Mouse (Mus musculus): ENCODE results near the gene Cox6a2. TPM values are rescaled to one million over a fixed set of nuclear protein-coding genes. Genes with fewer than 3 reads are reported as not detected.

Gene Cox6a2
- total RNA-seq (2023), result not detected

DNA sequence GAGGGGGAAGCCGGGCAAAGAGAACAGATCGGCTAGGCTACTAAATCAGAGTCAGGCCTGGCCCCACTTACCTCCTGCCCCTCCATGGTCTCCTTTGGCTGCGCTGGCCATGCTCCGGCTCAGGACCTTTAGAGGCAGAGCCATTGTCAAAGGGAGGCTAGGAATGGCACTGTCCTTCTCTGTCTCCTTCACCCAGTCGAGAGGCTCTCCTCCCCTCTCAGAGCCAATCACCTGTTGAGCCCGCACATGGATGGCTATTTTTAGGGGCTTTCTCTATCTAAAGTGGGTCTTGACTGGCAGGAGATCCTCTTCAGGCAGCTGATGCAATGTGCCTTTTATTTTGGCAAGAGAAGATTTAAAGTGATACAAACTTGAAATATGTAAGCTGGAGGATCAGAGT, at the start of gene Cox6a2:
Gene Cox6a2, minus strand, starts transcription at position 236 of the 400 bp plus-strand sequence.

GRCm38 (mm10) chr7:128246496-128247391, 40.6 kb upstream of the Cox6a2 start, which contains the start of gene Tgfb1i1:
TSS of gene Tgfb1i1 (plus strand) at chr7:128246812.

GRCm38 (mm10) chr7:128237927-128238778, 32.0 kb upstream of the Cox6a2 start, which contains the start of gene 9130023H24Rik:
TSS of gene 9130023H24Rik (minus strand) at chr7:128238031.

GRCm38 (mm10) chr7:128236856-128237592, 30.8 kb upstream of the Cox6a2 start, which contains the start of gene Armc5:
TSS of gene Armc5 (plus strand) at chr7:128237342.

Other genes with a start within 250 kb of the Cox6a2 start
- 801 TPM for gene Fus, start 238.9 kb downstream of the Cox6a2 start, total RNA-seq (2023)
- gene Pycard, start 212.5 kb downstream of the Cox6a2 start, total RNA-seq (2023), result 44.5 TPM
- gene Trim72, start 202.4 kb downstream of the Cox6a2 start, total RNA-seq (2023), result 1.2 TPM
- gene Itgam, start 143.7 kb downstream of the Cox6a2 start, total RNA-seq (2023), result 3.2 TPM
- gene Gm49368, start 143.7 kb downstream of the Cox6a2 start, total RNA-seq (2023), result not detected
- 5.7 TPM for gene Itgax, start 76.8 kb downstream of the Cox6a2 start, total RNA-seq (2023)
- gene Itgad, start 52.0 kb downstream of the Cox6a2 start, total RNA-seq (2023), result 3.2 TPM
- 25.5 TPM for gene Armc5, start 31.0 kb upstream of the Cox6a2 start, total RNA-seq (2023)
- 3.2 TPM for gene 9130023H24Rik, start 31.6 kb upstream of the Cox6a2 start, total RNA-seq (2023)
- 4.3 TPM for gene Tgfb1i1, start 40.4 kb upstream of the Cox6a2 start, total RNA-seq (2023)
- gene Slc5a2, start 59.3 kb upstream of the Cox6a2 start, total RNA-seq (2023), result not detected
- gene BC017158, start 91.8 kb upstream of the Cox6a2 start, total RNA-seq (2023), result 27.6 TPM
- 221 TPM for gene Rgs10, start 212.4 kb upstream of the Cox6a2 start, total RNA-seq (2023)

All from CD8-positive naive resting alpha-beta T cell, adult 57 days (primary cell).